Mouse (Mus musculus): ENCODE results near the gene Snx9. TPM values are rescaled to one million over a fixed set of nuclear protein-coding genes. Genes with fewer than 3 reads are reported as not detected.

Snx9 gene
- polyA plus RNA-seq, 1 experiment from 2014 or later: 98.4 TPM

DNA sequence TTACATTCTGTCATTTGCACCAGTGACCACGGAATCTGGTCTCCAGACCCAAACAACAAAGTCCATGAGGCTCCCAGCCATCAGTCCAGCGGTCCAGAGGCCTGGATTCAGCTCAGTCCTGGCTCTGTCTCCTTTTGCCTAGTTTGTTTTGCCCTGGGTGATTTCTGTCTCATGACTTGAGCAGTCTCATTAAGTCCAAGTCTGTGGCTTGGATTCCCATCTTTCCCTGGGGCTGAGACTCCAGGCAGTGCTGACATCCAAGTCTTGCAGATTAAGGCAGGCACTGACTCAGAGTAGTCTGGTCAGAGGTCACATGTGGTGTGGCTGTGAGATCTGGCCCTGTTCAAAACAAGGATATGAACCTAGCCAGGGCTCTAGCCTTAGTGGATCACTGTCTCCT is 35.2 kb upstream of the Snx9 start:
- ChIA-PET CTCF (interaction anchor here (1.3 to 6.1 kb wide), 5 partner anchors 10 to 84 kb away, joined by 3 to 33 read pairs (median 4); no protein-coding TSS in a partner anchor), POLR2A (interaction anchor here (0.6 kb wide), 1 partner anchor 35 kb away, joined by 3 read pairs; the partner anchor contains the start of gene Snx9)
- no peaks in the 10 kb centered on the region for H3K27me3 ChIP-seq
- TF ChIP-seq CTCF (IDR thresholded peaks at IDR 0.05): no peak
- peak; percentile 96 for DNase-seq (ENCODE audit: low read depth, low spot score)
- ATAC-seq: peak; percentile 89
- in situ Hi-C loops (cut with MboI; ENCODE audit: low pct_unique_long_range_greater_than_20kb): no loop called here

DNA sequence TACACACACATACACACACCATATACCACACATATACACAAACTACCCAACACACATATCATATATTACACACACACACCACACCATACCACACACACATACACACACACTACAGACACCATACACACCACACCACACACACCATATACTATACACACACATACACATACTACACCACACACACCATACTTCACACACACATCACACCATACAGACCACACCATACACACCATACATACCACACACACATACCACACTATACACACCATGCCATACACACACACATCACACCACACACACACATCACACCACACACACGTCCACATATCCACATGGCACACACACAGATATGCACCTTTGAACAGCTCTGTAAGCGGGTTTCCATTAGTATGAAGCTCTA is 34.3 kb upstream of the Snx9 start:
- ChIA-PET POLR2A (no interaction called here), CTCF (interaction anchor here (1.4 to 6.1 kb wide), 2 partner anchors 11 to 32 kb away, joined by 4 to 33 read pairs; no protein-coding TSS in a partner anchor)
- TF ChIP-seq CTCF (IDR thresholded peaks at IDR 0.05): no peak
- no peak for ATAC-seq
- in situ Hi-C loops (cut with MboI; ENCODE audit: low pct_unique_long_range_greater_than_20kb): no loop called here
- no peak for DNase-seq (ENCODE audit: low read depth, low spot score)
- no peaks in the 10 kb centered on the region for H3K27me3 ChIP-seq

DNA sequence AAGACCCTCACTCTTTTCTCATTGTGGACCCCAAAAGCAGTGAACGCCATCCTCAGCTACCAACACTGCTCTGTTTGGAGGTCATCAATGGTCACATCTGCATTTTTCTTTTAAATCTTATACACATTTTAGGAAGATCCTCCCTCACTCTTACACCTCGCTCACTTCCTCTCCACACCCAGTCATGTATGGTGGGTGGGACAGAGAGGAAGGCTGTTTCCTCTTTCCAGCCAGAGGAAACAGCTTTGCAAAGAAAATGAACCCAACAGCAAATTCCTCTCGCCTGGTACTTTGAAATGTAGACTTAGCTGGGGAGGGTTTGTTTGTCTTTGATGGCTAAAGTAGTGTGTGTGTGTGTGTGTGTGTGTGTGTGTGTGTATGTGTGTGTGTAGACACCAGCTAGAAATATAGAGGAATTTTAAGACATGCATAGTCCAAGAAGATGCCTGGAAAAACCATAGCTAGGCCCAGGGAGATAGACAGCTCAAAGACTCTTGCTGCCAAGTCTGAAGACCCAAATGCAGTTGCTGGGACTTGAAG is 33.2 kb upstream of the Snx9 start:
- H3K27me3 ChIP-seq: no peaks in the 10 kb centered on the region
- no peak for DNase-seq (ENCODE audit: low read depth, low spot score)
- POLR2A ChIA-PET: interaction anchor here (1.0 kb wide), 1 partner anchor 33 kb away, joined by 6 read pairs; the partner anchor contains the start of gene Snx9
- CTCF ChIA-PET: interaction anchor here (6.1 kb wide), 1 partner anchor 12 kb away, joined by 33 read pairs; no protein-coding TSS in a partner anchor
- no peak for ATAC-seq
- in situ Hi-C loops (cut with MboI; ENCODE audit: low pct_unique_long_range_greater_than_20kb): no loop called here
- TF ChIP-seq CTCF (IDR thresholded peaks at IDR 0.05): no peak

DNA sequence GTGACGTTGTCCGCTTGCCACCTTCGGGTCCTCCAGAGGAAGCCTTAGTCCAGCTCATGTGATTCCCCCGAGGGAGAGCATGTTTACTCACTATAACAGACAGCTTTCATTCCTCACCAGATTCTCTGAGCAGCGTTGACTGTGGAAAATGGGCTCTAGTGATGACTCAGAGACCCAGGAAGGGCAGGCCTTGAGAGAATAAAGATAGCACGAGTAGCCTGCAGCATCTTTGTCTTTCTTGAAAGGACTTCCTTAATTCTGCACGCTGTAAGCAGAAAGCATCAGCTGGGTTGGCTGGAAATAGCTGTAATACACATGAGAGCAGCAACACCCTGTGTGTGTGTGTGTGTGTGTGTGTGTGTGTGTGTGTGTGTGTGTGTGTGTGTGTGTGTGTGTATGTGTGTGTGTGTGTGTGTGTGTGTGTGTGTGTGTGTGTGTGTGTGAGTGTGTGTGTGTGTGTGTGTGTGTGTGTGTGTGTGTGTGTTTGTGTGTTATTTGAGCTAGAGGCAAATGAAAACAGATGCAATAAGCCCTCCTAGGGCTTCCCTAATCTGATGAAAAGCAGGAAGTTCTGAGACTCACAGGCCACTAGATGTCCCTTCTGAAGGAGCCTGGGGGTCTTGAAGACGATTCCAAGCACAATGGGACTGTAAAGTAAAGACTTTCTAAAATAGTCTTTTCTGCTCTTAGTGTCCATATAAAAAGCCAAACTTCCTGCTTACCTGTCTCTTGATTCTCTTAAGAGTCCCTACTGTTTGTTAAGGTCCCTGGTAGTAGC is 27.1 kb upstream of the Snx9 start:
- POLR2A ChIA-PET: interaction anchor here (1.1 kb wide), 1 partner anchor 28 kb away, joined by 7 read pairs; no protein-coding TSS in a partner anchor
- H3K27me3 ChIP-seq: no peaks in the 10 kb centered on the region
- in situ Hi-C loops (cut with MboI; ENCODE audit: low pct_unique_long_range_greater_than_20kb): no loop called here
- DNase-seq (ENCODE audit: low read depth, low spot score): peak; percentile 72
- CTCF ChIA-PET: interaction anchor here (0.9 to 2.2 kb wide), 6 partner anchors 12 to 72 kb away, joined by 3 to 19 read pairs (median 3); no protein-coding TSS in a partner anchor
- no peak for TF ChIP-seq CTCF (IDR thresholded peaks at IDR 0.05)
- ATAC-seq: peak; percentile 87

DNA sequence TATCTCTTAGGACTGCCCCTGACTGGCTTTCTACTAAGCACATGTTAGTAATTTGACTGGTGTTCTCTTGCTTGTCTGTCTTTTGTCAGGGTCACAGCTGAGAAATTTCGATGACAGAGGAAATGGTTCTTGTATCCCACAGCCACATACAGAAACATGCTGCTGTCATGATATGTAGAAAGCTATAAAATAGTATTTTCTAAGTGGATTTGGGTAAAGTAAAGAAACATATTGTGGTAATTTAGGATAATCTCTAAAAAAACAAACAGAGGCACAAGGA is 26.5 kb upstream of the Snx9 start:
- in situ Hi-C loops (cut with MboI; ENCODE audit: low pct_unique_long_range_greater_than_20kb): no loop called here
- DNase-seq (ENCODE audit: low read depth, low spot score) (no peak), ATAC-seq (no peak)
- POLR2A ChIA-PET: interaction anchor here (1.1 kb wide), 1 partner anchor 28 kb away, joined by 7 read pairs; no protein-coding TSS in a partner anchor
- no peaks in the 10 kb centered on the region for H3K27me3 ChIP-seq
- CTCF ChIA-PET: interaction anchor here (1.0 to 2.2 kb wide), 3 partner anchors 18 to 71 kb away, joined by 3 to 19 read pairs (median 3); no protein-coding TSS in a partner anchor
- no peak for TF ChIP-seq CTCF (IDR thresholded peaks at IDR 0.05)

DNA sequence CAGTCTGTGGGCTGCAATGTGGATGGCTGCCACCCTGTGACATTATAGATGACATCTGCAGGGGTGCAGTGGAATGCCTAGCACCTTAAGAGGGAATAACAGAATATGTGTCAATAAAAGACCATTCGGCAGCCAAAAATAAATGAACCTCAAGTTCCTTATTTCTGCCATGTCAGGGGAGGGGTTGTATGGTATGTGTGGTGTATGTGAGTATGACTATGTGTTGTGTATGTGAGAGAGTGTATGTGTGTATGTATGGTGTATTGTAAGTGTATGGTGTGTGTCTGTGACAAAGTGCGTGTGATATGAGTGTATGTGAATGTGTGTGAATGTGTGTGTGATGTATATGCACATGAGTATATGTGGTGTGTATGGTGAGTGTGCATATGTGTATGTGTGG is 23.3 kb upstream of the Snx9 start:
- ChIA-PET CTCF (interaction anchor here (2.0 kb wide), 1 partner anchor 20 kb away, joined by 5 read pairs; no protein-coding TSS in a partner anchor), POLR2A (no interaction called here)
- in situ Hi-C loops (cut with MboI; ENCODE audit: low pct_unique_long_range_greater_than_20kb): no loop called here

DNA sequence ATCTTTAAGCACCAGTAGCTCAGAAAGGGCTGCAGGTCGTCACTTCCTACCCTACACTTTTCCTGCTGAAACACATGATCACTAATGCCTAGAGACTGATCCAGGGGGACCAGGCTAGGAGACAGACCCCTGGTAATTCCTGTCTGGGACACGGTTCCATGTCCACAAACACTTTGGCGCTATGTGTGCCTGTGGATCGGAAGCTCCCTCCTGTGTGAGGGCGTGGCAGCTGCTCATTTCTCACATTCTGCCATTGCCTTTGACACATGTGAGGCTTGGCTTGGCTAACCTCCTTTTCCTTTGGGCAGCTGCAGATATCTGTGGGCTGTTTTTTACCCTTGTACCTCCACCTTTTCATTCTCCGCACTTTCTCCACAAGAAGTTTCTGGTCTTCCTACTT is 22.0 kb upstream of the Snx9 start:
- DNase-seq (ENCODE audit: low read depth, low spot score) (no peak), ATAC-seq (no peak)
- no peaks in the 10 kb centered on the region for H3K27me3 ChIP-seq
- POLR2A ChIA-PET: no interaction called here
- no peak for TF ChIP-seq CTCF (IDR thresholded peaks at IDR 0.05)
- in situ Hi-C loops (cut with MboI; ENCODE audit: low pct_unique_long_range_greater_than_20kb): no loop called here
- CTCF ChIA-PET: interaction anchor here (1.6 to 2.0 kb wide), 2 partner anchors 21 to 27 kb away, joined by 3 to 5 read pairs; no protein-coding TSS in a partner anchor

More for the DNA sequence above, 23.3 kb upstream of the Snx9 start:
- no peak for TF ChIP-seq CTCF (IDR thresholded peaks at IDR 0.05)
- H3K27me3 ChIP-seq: no peaks in the 10 kb centered on the region
- ATAC-seq (no peak), DNase-seq (ENCODE audit: low read depth, low spot score) (no peak)

DNA sequence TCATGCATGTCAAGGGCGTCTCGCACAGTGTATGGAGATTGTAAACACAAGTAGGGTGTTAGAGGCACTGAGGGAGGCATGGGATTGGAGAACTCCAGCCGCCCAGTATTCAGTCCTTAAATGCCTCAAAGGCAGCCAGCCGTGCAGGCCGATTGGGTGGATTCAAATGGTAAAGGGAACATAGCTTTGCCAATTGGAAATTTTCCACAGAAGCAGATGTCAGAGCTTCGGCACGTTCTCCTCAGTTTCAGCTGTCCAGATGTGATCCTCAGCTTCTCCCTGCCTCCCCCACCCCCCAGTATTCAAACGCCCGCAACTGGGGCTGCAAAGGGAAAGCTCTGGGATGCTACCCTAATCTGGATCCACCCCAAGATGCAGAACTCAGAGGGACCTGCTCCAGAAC is 21.3 kb upstream of the Snx9 start:
- ChIA-PET POLR2A (no interaction called here), CTCF (interaction anchor here (1.0 to 2.0 kb wide), 4 partner anchors 12 to 68 kb away, joined by 3 to 5 read pairs (median 3); no protein-coding TSS in a partner anchor)
- DNase-seq (ENCODE audit: low read depth, low spot score): no peak
- no peaks in the 10 kb centered on the region for H3K27me3 ChIP-seq
- ATAC-seq: peak; percentile 56
- in situ Hi-C loops (cut with MboI; ENCODE audit: low pct_unique_long_range_greater_than_20kb): no loop called here
- no peak for TF ChIP-seq CTCF (IDR thresholded peaks at IDR 0.05)

DNA sequence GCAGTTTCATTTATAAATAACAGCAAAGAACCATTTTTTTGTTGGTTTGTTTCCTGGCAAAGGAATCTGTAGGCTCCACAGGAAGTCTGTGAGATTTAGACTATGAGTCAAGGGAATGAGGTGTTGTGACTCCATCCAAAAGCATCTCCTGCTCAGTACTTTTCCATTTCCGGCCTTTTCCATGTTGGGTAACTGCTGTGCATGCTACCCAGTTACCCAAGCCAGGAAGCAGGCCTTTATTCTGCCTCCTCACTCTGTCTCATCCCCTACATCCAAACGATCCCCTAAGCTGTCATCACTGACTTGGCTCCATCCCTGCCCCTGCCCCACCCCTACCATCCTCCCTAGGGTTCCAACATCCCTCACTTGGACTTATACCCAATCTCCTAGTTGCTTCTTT is 18.6 kb upstream of the Snx9 start:
- DNase-seq (ENCODE audit: low read depth, low spot score) (no peak), ATAC-seq (peak; percentile 76)
- TF ChIP-seq CTCF (IDR thresholded peaks at IDR 0.05): no peak
- no peaks in the 10 kb centered on the region for H3K27me3 ChIP-seq
- CTCF ChIA-PET: interaction anchor here (0.8 to 2.6 kb wide), 2 partner anchors 13 to 27 kb away, joined by 3 to 8 read pairs; no protein-coding TSS in a partner anchor
- in situ Hi-C loops (cut with MboI; ENCODE audit: low pct_unique_long_range_greater_than_20kb): no loop called here
- POLR2A ChIA-PET: interaction anchor here (0.5 kb wide), 1 partner anchor 14 kb away, joined by 3 read pairs; no protein-coding TSS in a partner anchor

DNA sequence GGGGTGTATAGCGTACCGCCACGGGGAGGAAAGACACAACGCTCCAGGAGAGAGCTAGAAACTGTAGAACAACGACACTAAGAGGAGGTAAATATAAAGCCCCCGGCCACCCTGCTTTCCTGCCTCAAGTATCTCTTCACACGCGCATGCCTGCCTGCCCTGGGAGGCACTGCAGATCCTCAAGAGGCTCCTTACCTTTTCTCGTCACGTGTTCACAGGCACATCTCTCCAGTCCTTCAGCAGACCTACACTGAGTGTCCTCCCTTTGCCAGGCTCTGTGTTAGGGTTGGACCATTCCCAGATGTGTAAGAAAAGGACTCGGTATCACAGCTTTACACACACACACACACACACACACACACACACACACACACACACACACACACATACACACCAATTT is 18.1 kb upstream of the Snx9 start:
- in situ Hi-C loops (cut with MboI; ENCODE audit: low pct_unique_long_range_greater_than_20kb): no loop called here
- no peak for TF ChIP-seq CTCF (IDR thresholded peaks at IDR 0.05)
- DNase-seq (ENCODE audit: low read depth, low spot score): no peak
- H3K27me3 ChIP-seq: no peaks in the 10 kb centered on the region
- POLR2A ChIA-PET: interaction anchor here (0.5 kb wide), 1 partner anchor 14 kb away, joined by 3 read pairs; no protein-coding TSS in a partner anchor
- no peak for ATAC-seq
- CTCF ChIA-PET: interaction anchor here (0.8 to 2.6 kb wide), 2 partner anchors 12 to 27 kb away, joined by 3 to 8 read pairs; no protein-coding TSS in a partner anchor

All from Patski (cell line).